Mouse (Mus musculus) midbrain, embryonic 14.5 days (tissue): ENCODE measurements at regions not wholly inside any gene's neighbourhood (a gene's known extent, or its start where the extent isn't known, plus 50 kb on each side); places are given as distances from the start of the nearest gene placed in this dataset.

Source experiments
- ATAC-seq: fragments of 200-750 bp; cut with Nextera tagmentation; 2 replicates; pipeline ENCODE4 v1.8.0; 2017; ENCODE audit warnings: moderate number of reproducible peaks, moderate library complexity; ENCODE audit not compliant: low FRiP score, low TSS enrichment
- DNase-seq: peaks from one replicate; pipeline ENCODE4 v3.0.0-alpha.2; 2015
- H3K27ac ChIP-seq: fragments of 300-500 bp; sonication (generic); replicated peaks from 2 replicates; pipeline ENCODE4 v1.5.1; 2014; ENCODE audit warnings: mild to moderate bottlenecking, low read depth, low read length, moderate library complexity
- H3K27me3 ChIP-seq: fragments of 300-500 bp; sonication (generic); 2 replicates; pipeline ENCODE4 v1.6.1; 2014; ENCODE audit warnings: low read length, control low read depth, mixed read lengths; ENCODE audit not compliant: control insufficient read depth, insufficient read depth
- H3K36me3 ChIP-seq: fragments of 300-500 bp; sonication (generic); 2 replicates; pipeline ENCODE4 v1.6.1; 2014; ENCODE audit warnings: low read length, control low read depth; ENCODE audit not compliant: control insufficient read depth, insufficient read depth
- H3K4me1 ChIP-seq: fragments of 300-500 bp; sonication (generic); 2 replicates; pipeline ENCODE4 v1.6.1; 2014; ENCODE audit warnings: mild to moderate bottlenecking, antibody characterized with exemption, low read length, control low read depth; ENCODE audit not compliant: control insufficient read depth, insufficient read depth
- H3K4me2 ChIP-seq: fragments of 300-500 bp; sonication (generic); 2 replicates; pipeline ENCODE4 v1.6.1; 2014; ENCODE audit warnings: mild to moderate bottlenecking, low read length, moderate library complexity
- H3K4me3 ChIP-seq: fragments of 300-500 bp; sonication (generic); replicated peaks from 2 replicates; pipeline ENCODE4 v1.5.1; 2014; ENCODE audit warnings: low read depth, low read length
- H3K9ac ChIP-seq: fragments of 300-500 bp; sonication (generic); replicated peaks from 2 replicates; pipeline ENCODE4 v1.6.1; 2014; ENCODE audit warnings: mild to moderate bottlenecking, low read length, moderate library complexity
- H3K9me3 ChIP-seq: fragments of 300-500 bp; sonication (generic); 2 replicates; pipeline ENCODE4 v1.6.1; 2016; ENCODE audit warnings: low read length, control low read depth, mixed read lengths; ENCODE audit not compliant: control insufficient read depth
- WGBS: fragments of 180-500 bp; shearing (Covaris S2); extraction: QIAGEN DNeasy Blood & Tissue Kit; methylation state at CpG from one replicate; pipeline ENCODE4 v1.1.7; 2014; 5-methylcytosine and 5-hydroxymethylcytosine counted together

DNA sequence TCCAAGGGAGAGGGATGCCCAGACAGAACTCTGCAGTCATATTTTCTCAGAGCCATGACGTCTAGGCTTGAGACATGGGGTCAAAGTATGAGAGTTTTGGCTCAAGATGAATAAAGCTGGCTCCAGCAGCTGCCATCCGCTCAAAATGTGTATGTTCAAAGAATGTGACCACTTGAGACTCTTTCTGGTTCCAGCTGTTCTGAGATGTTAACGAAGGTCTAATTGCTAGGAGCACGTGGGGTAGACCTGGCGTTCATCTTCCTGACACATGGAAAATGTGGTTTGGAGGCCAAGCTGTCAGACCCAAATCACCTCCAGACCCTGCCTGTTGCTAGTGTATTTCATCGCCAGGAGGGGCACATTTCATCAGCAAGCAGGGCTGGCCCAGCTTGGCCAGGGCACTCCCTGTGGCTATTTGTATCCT, 58.9 kb upstream of the Ankrd1 start:
- Histone ChIP-seq H3K27me3 (no peaks in the 10 kb centered on the region), H3K36me3 (no peaks in the 10 kb centered on the region), H3K9ac (no peak overlapping the region), H3K4me3 (no peak overlapping the region), H3K4me2 (no peak overlapping the region), H3K4me1 (no peaks in the 10 kb centered on the region), H3K27ac (no peak overlapping the region), H3K9me3 (no peaks in the 10 kb centered on the region)
- DNase-seq, result no peak
- whole genome bisulfite sequencing, result 85% methylated on average over 6 of the region's 6 CpGs
- ATAC-seq, result no peak

DNA sequence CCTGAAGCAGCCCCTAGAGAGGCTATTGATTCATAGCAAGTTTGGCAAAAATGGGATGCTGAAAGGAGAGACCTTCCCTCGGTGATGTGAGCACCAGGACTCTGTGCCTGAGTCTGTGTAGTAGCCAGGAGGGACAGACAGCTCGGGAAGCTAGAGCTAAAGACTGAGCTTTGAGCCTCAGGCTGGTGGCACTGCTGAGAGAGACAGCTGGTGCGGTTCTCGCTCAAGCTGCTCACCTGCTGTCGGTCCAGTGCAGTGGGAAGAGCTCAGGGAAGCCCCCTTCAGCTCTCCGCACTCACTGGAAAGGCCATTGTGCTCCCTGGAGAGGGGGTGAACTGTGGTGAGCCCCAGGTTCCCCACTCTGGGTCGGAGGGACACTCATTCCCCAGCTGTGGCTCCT, 60.4 kb upstream of the Ankrd1 start:
- Histone ChIP-seq H3K36me3 (no peaks in the 10 kb centered on the region), H3K4me3 (no peak overlapping the region), H3K4me2 (no peak overlapping the region), H3K9ac (no peak overlapping the region), H3K27ac (no peak overlapping the region), H3K27me3 (no peaks in the 10 kb centered on the region), H3K4me1 (no peaks in the 10 kb centered on the region), H3K9me3 (no peaks in the 10 kb centered on the region)
- DNase-seq (no peak), ATAC-seq (no peak)
- WGBS, result 77% methylated on average over 7 of the region's 7 CpGs

DNA sequence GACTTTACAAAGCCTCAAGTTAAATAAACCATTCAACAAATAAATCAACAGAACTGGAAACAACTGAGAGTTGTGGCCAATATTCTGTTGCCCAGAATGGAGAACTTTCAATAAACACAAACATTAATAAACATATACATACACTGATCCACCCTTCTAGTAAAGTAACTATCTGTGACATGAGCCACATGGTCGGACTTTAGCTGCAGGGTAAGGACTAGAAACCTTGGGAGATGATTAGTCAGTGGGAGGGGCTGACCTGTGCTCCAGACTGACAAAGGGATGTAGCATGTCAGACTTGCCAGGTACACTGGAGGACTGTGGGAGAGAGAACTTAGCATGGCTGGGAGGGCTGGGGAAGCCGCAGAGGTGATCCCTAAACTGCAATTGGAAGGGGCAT, 61.6 kb upstream of the Ankrd1 start:
- Histone ChIP-seq H3K27me3 (no peaks in the 10 kb centered on the region), H3K36me3 (no peaks in the 10 kb centered on the region), H3K4me2 (no peak overlapping the region), H3K4me3 (no peak overlapping the region), H3K9me3 (no peaks in the 10 kb centered on the region), H3K27ac (no peak overlapping the region), H3K9ac (no peak overlapping the region), H3K4me1 (no peaks in the 10 kb centered on the region)
- WGBS, result 64% methylated on average over 2 of the region's 2 CpGs
- DNase-seq (no peak), ATAC-seq (no peak)

DNA sequence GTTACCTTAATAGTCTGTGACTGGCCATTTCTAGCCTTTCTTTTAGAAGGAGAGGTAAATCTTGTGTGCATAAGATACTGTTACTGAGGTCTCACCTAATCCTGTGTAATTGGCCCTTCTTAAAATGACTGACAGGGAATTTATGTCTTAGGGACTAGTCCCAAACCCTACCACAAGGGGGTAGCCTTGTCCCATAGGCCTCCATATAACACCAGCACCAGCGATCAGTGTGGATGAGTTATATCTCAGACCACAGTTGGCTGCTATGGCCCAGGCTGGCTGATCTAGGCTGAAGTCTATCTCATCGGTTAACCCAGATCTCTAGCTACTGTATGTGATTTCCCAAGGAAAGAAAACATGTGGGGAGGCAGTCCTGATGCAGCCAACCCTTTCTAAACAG, 63.2 kb upstream of the Ankrd1 start:
- ATAC-seq, result peak; percentile 59; the same call in 1 of the 2 replicates
- no peak overlapping the region for H3K4me3 ChIP-seq
- H3K4me1 ChIP-seq, result no peaks in the 10 kb centered on the region
- no peaks in the 10 kb centered on the region for H3K36me3 ChIP-seq
- WGBS, result 35% methylated on average over 2 of the region's 2 CpGs
- no peak overlapping the region for H3K4me2 ChIP-seq
- no peak overlapping the region for H3K27ac ChIP-seq
- peak; percentile 78 for DNase-seq
- no peak overlapping the region for H3K9ac ChIP-seq
- H3K27me3 ChIP-seq, result no peaks in the 10 kb centered on the region
- no peaks in the 10 kb centered on the region for H3K9me3 ChIP-seq

DNA sequence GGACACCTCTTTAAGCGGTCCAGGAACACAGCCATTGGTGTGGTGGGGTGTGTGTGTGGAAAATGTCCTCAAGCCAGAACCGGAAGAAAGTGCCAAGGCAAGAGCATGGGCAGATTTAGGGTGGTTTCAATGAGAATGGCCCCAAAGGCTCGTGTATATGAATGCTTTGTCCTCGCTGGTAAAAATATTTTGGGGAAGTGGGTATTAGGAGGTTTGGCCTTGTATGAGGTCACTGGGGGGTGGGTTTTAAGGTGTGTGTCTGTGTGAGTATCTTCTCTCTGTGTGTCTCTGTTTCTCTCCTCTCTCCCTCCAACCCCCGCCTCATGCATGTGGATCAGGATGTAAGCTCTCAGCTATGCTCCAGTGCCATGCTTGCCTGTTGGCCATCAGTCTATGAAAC, 69.8 kb upstream of the Ankrd1 start:
- Histone ChIP-seq H3K4me1 (no peaks in the 10 kb centered on the region), H3K36me3 (no peaks in the 10 kb centered on the region), H3K4me2 (no peak overlapping the region), H3K9ac (no peak overlapping the region), H3K4me3 (no peak overlapping the region), H3K9me3 (no peaks in the 10 kb centered on the region), H3K27ac (no peak overlapping the region), H3K27me3 (no peaks in the 10 kb centered on the region)
- ATAC-seq, result no peak
- WGBS, result 91% methylated on average over 5 of the region's 5 CpGs
- no peak for DNase-seq

DNA sequence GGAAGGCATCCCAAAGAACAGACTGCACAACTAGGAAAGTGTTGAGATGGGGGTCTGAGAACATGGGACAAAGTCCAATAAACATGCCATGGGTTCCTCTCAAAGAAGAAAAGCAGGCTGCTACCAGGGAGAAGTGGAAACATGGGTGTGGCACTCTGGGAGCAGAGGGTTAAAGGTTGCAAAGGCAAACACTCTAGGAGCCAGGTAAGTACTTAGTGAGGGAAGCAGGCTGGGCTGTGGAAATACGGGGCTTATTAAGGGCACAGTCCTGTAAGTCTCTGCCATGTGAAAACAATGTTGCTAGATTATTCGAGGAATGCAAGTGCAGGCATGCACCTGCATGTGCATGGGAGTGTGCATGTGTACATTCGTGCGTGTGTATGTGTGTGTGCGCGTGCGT, 71.7 kb upstream of the Ankrd1 start:
- Histone ChIP-seq H3K27me3 (no peaks in the 10 kb centered on the region), H3K9me3 (no peaks in the 10 kb centered on the region), H3K4me2 (no peak overlapping the region), H3K9ac (no peak overlapping the region), H3K4me3 (no peak overlapping the region), H3K4me1 (no peaks in the 10 kb centered on the region), H3K27ac (no peak overlapping the region), H3K36me3 (no peaks in the 10 kb centered on the region)
- 92% methylated on average over 7 of the region's 7 CpGs for WGBS
- no peak for DNase-seq
- no peak for ATAC-seq

DNA sequence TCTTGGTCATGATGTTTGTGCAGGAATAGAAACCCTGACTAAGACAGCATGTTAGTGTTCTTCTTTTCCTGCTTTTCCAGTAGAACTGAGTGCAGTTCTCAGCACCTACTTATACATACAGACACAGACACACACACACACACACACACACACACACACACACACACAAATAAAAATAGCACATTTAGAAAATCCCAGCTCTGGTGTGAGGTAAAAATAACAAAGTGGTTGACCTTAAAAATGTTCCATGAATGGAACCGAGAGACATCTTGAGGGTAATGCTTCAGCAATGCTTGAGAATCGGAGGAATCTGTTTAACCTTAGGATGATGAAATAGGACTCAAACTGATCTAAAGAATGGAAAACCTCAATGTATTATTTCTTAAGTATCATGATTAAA, 84.4 kb upstream of the Ankrd1 start:
- 98% methylated on average over 2 of the region's 2 CpGs for WGBS
- no peak overlapping the region for H3K4me2 ChIP-seq
- ATAC-seq (no peak), DNase-seq (no peak)
- no peak overlapping the region for H3K9ac ChIP-seq
- H3K36me3 ChIP-seq, result no peaks in the 10 kb centered on the region
- H3K4me1 ChIP-seq, result no peaks in the 10 kb centered on the region
- no peaks in the 10 kb centered on the region for H3K27me3 ChIP-seq
- H3K4me3 ChIP-seq, result no peak overlapping the region
- no peak overlapping the region for H3K27ac ChIP-seq
- no peaks in the 10 kb centered on the region for H3K9me3 ChIP-seq

DNA sequence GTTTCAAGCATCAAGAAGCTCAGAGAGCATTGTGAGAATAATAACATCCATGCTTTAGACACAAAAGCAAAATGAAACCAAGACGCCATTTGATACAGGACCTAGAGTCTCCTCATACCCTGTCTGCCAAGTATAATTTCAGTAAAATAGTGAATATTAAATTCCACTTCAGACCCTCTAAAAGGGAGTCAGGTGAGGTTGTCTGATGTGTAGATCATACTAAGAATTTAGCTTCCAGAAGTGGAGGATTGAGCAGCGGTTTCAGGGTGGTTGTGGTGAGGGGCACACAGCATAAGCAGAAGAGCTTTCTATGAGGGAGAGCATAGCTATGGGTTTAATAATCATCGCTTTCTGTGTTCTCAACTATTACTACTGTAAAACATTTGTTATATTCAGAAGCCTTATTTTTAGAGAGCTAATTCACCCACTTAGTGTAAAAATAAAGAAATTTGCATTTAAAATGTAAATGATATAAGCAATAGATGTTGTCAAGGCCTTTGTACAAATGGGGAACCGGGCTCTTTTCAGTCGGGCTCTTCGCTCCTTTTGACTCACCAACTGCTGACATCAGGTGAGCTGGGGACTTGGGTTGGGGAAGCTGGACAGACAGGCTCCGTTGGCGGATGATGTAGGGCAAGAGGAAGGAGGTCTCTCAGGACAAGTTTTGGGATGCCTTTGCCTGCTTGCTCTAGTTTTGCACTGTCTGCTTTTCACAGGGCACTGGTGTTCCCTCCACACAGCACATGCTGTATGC, 85.2 kb upstream of the Ankrd1 start:
- Histone ChIP-seq H3K9ac (no peak overlapping the region), H3K4me3 (no peak overlapping the region), H3K27me3 (no peaks in the 10 kb centered on the region), H3K27ac (no peak overlapping the region), H3K4me1 (no peaks in the 10 kb centered on the region), H3K9me3 (no peaks in the 10 kb centered on the region), H3K36me3 (no peaks in the 10 kb centered on the region), H3K4me2 (no peak overlapping the region)
- DNase-seq (no peak), ATAC-seq (no peak)
- 92% methylated on average over 8 of the region's 8 CpGs for WGBS

DNA sequence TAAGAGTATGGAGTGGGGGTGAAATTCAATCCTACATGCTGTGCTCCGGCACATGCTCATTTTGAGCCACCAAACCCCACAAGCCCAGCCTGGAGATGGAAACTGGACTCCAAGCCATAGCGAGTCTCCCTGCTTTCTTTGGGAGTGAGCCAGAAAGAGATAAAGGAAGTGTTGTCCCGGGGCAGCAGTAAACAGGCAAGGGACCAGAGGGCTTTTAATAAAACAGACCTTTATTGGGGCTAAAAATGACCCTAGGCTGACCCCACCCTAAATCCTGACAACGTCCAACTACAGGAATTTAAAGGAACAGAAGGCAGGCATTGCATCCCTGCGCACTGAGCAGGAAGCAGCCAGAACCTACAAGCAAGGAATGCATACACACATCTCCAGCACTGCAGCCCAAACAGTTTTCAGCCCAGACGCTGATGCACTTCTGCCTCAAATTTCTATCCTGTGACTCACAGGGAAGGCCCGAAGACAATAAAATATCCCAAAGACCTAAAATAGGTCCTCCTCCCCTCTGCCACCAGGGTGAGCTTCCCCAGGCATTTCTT, 87.9 kb upstream of the Ankrd1 start:
- Histone ChIP-seq H3K9ac (no peak overlapping the region), H3K27ac (no peak overlapping the region; the same call in 1 of the 2 replicates), H3K36me3 (no peaks in the 10 kb centered on the region), H3K4me1 (no peaks in the 10 kb centered on the region), H3K9me3 (no peaks in the 10 kb centered on the region), H3K4me2 (no peak overlapping the region), H3K27me3 (no peaks in the 10 kb centered on the region), H3K4me3 (no peak overlapping the region)
- WGBS, result 56% methylated on average over 7 of the region's 7 CpGs
- ATAC-seq (no peak), DNase-seq (peak; percentile 37)
